Mouse (Mus musculus) effector memory CD4-positive, alpha-beta T cell, adult 7 months (primary cell): ENCODE measurements around the gene Srp54a. TPM values are rescaled to one million over a fixed set of nuclear protein-coding genes. Genes with fewer than 3 reads are reported as not detected.

ENCODE experiments used
- polyA plus RNA-seq: library from polyadenylated mRNA; unstranded; fragments of 100-300 nt; shearing (Covaris generic); gene quantifications from one replicate; pipeline ENCODE4 v1.2.1, GENCODE M21; 2017

Gene Srp54a
- 204 TPM for polyA plus RNA-seq

DNA sequence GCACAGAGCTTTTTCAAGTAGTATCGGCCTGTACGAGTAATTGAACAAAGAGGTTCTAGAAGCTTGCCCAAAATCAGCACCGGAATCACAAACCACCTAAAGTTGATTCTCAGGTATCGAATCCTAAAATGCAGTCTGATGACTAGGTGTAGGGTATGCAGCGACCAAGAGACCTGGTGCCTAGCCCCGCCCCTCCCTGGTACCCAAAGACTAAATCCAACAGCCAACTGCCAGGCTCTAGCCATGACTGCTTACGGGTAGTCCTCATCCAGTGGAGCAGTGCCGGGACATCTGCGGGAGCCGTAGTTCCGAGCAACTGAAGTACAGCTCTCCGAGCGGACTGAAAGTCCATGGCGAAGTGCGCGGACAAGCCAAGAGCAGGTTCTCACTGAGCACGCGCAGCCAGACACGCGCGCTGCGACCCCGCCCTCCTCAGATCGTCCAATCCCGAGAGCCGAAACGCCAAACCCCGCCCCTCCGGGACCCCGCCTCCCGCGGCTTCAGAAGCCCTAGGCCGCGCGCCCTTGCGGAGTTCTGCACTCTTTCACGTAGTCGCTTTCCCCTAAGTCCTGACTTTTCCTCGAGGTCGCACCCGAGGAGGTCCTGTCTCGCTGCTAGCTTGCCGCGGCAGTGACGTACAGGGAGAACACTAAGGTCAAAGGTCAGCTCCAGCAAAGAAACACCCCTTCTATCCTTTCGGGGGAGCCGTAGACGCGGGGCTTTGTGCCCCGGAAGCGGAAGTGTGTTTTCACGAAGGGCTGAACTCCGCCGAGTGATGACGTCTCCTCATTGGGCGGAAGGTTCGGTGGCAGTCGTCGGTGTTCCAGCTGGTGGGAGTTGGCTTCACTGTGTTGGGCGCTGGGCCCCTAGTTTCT is at the start of gene Srp54a, which contains the start of gene 2700097O09Rik:
Srp54a (plus strand) TSS at position 537 of the 875 bp plus-strand sequence.
2700097O09Rik (minus strand) TSS at position 385 of the 875 bp plus-strand sequence.

GRCm38 (mm10) chr12:55124242-55124641 is 44.2 kb downstream of the Srp54a start, which contains the start of gene Fam177a:
TSS of gene Fam177a (plus strand) at chr12:55124469.

DNA sequence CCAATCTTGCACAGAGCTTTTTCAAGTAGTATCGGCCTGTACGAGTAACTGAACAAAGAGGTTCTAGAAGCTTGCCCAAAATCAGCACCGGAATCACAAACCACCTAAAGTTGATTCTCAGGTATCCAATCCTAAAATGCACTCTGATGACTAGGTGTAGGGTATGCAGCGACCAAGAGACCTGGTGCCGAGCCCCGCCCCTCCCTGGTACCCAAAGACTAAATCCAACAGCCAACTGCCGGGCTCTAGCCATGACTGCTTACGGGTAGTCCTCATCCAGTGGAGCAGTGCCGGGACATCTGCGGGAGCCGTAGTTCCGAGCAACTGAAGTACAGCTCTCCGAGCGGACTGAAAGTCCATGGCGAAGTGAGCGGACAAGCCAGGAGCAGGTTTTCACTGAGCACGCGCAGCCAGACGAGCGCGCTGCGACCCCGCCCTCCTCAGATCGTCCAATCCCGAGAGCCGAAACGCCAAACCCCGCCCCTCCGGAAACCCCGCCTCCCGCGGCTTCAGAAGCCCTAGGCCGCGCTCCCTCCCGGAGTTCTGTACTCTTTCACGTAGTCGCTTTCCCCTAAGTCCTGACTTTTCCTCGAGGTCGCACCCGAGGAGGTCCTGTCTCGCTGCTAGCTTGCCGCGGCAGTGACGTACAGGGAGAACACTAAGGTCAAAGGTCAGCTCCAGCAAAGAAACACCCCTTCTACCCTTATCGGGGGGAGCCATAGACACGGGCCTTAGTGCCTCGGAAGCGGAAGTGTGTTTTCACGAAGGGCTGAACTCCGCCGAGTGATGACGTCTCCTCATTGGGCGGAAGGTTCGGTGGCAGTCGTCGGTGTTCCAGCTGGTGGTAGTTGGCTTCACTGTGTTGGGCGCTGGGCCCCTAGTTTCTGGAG is 74.7 kb downstream of the Srp54a start, which contains the start of gene Srp54b:
Srp54b (plus strand) TSS at position 546 of the 890 bp plus-strand sequence.

Other genes with a start within 250 kb of the Srp54a start
- 25.9 TPM for gene Cfl2, start 217.4 kb upstream of the Srp54a start, polyA plus RNA-seq
- gene Gm20403, start 93.7 kb upstream of the Srp54a start, polyA plus RNA-seq, result 5.9 TPM
- 264 TPM for gene Baz1a, start 65.9 kb upstream of the Srp54a start, polyA plus RNA-seq
- 28.7 TPM for gene 2700097O09Rik, start 152 bp upstream of the Srp54a start, polyA plus RNA-seq
- 57.2 TPM for gene Fam177a, start 44.2 kb downstream of the Srp54a start, polyA plus RNA-seq
- 61.9 TPM for gene Srp54b, start 74.8 kb downstream of the Srp54a start, polyA plus RNA-seq
- gene 1700047I17Rik2, start 119.3 kb downstream of the Srp54a start, polyA plus RNA-seq, result not detected
- 119 TPM for gene Srp54c, start 149.9 kb downstream of the Srp54a start, polyA plus RNA-seq
- gene 1110008L16Rik, start 219.3 kb downstream of the Srp54a start, polyA plus RNA-seq, result 5.4 TPM
- 17.6 TPM for gene Ppp2r3c, start 222.7 kb downstream of the Srp54a start, polyA plus RNA-seq